Mouse (Mus musculus): Measurements from ENCODE around the gene Gse1. TPM values are rescaled to one million over a fixed set of nuclear protein-coding genes. Genes with fewer than 3 reads are reported as not detected.

Gene Gse1
- polyA plus RNA-seq, 1 experiment: 70.4 TPM

GRCm38 (mm10) chr8:120559654-120560053, 331.4 kb downstream of the Gse1 start:
- no peak for TF ChIP-seq POLR2A (IDR thresholded peaks at IDR 0.05; ENCODE audit: borderline replicate concordance, extremely low read depth, insufficient read depth, insufficient read length, poor library complexity, severe bottlenecking)
- TF ChIP-seq CTCF (IDR thresholded peaks at IDR 0.05; ENCODE audit: borderline replicate concordance, extremely low read depth, insufficient read depth, insufficient read length): no peak
- DNase-seq (ENCODE audit: low read depth): peak; percentile 95

- DNase-seq (ENCODE audit: low read depth): no peak
- no peak for TF ChIP-seq CTCF (IDR thresholded peaks at IDR 0.05; ENCODE audit: borderline replicate concordance, extremely low read depth, insufficient read depth, insufficient read length)
- no peak for TF ChIP-seq POLR2A (IDR thresholded peaks at IDR 0.05; ENCODE audit: borderline replicate concordance, extremely low read depth, insufficient read depth, insufficient read length, poor library complexity, severe bottlenecking)
Observed at GRCm38 (mm10) chr8:120560535-120560934, 332.3 kb downstream of the Gse1 start.

GRCm38 (mm10) chr8:120561539-120562435, 333.5 kb downstream of the Gse1 start:
- no peak for DNase-seq (ENCODE audit: low read depth)
- no peak for TF ChIP-seq POLR2A (IDR thresholded peaks at IDR 0.05; ENCODE audit: borderline replicate concordance, extremely low read depth, insufficient read depth, insufficient read length, poor library complexity, severe bottlenecking)
- peak; percentile 57; the same call in 1 of the 2 replicates for TF ChIP-seq CTCF (IDR thresholded peaks at IDR 0.05; ENCODE audit: borderline replicate concordance, extremely low read depth, insufficient read depth, insufficient read length)

GRCm38 (mm10) chr8:120562680-120563347, 334.6 kb downstream of the Gse1 start:
- no peak for DNase-seq (ENCODE audit: low read depth)
- TF ChIP-seq POLR2A (IDR thresholded peaks at IDR 0.05; ENCODE audit: borderline replicate concordance, extremely low read depth, insufficient read depth, insufficient read length, poor library complexity, severe bottlenecking): no peak
- TF ChIP-seq CTCF (IDR thresholded peaks at IDR 0.05; ENCODE audit: borderline replicate concordance, extremely low read depth, insufficient read depth, insufficient read length): no peak

- DNase-seq (ENCODE audit: low read depth): peak; percentile 93
- no peak for TF ChIP-seq CTCF (IDR thresholded peaks at IDR 0.05; ENCODE audit: borderline replicate concordance, extremely low read depth, insufficient read depth, insufficient read length)
- no peak for TF ChIP-seq POLR2A (IDR thresholded peaks at IDR 0.05; ENCODE audit: borderline replicate concordance, extremely low read depth, insufficient read depth, insufficient read length, poor library complexity, severe bottlenecking)
Observed at GRCm38 (mm10) chr8:120563348-120563724, 335.1 kb downstream of the Gse1 start.

GRCm38 (mm10) chr8:120563851-120564837, 335.9 kb downstream of the Gse1 start:
- peak; percentile 38; the same call in 1 of the 2 replicates for TF ChIP-seq CTCF (IDR thresholded peaks at IDR 0.05; ENCODE audit: borderline replicate concordance, extremely low read depth, insufficient read depth, insufficient read length)
- no peak for TF ChIP-seq POLR2A (IDR thresholded peaks at IDR 0.05; ENCODE audit: borderline replicate concordance, extremely low read depth, insufficient read depth, insufficient read length, poor library complexity, severe bottlenecking)
- DNase-seq (ENCODE audit: low read depth): peak; percentile 88

GRCm38 (mm10) chr8:120565151-120565711, 337.0 kb downstream of the Gse1 start:
- peak; percentile 80 for DNase-seq (ENCODE audit: low read depth)

GRCm38 (mm10) chr8:120566681-120567080, 338.4 kb downstream of the Gse1 start:
- TF ChIP-seq CTCF (IDR thresholded peaks at IDR 0.05; ENCODE audit: borderline replicate concordance, extremely low read depth, insufficient read depth, insufficient read length): no peak
- no peak for TF ChIP-seq POLR2A (IDR thresholded peaks at IDR 0.05; ENCODE audit: borderline replicate concordance, extremely low read depth, insufficient read depth, insufficient read length, poor library complexity, severe bottlenecking)
- peak; percentile 83 for DNase-seq (ENCODE audit: low read depth)

More at GRCm38 (mm10) chr8:120565151-120565711, 337.0 kb downstream of the Gse1 start:
- TF ChIP-seq POLR2A (IDR thresholded peaks at IDR 0.05; ENCODE audit: borderline replicate concordance, extremely low read depth, insufficient read depth, insufficient read length, poor library complexity, severe bottlenecking): no peak
- no peak for TF ChIP-seq CTCF (IDR thresholded peaks at IDR 0.05; ENCODE audit: borderline replicate concordance, extremely low read depth, insufficient read depth, insufficient read length)

- TF ChIP-seq POLR2A (IDR thresholded peaks at IDR 0.05; ENCODE audit: borderline replicate concordance, extremely low read depth, insufficient read depth, insufficient read length, poor library complexity, severe bottlenecking) (no peak), CTCF (IDR thresholded peaks at IDR 0.05; ENCODE audit: borderline replicate concordance, extremely low read depth, insufficient read depth, insufficient read length) (no peak)
- DNase-seq (ENCODE audit: low read depth): no peak
Observed at GRCm38 (mm10) chr8:120567731-120568130, 339.5 kb downstream of the Gse1 start.

- TF ChIP-seq CTCF (IDR thresholded peaks at IDR 0.05; ENCODE audit: borderline replicate concordance, extremely low read depth, insufficient read depth, insufficient read length) (no peak), POLR2A (IDR thresholded peaks at IDR 0.05; ENCODE audit: borderline replicate concordance, extremely low read depth, insufficient read depth, insufficient read length, poor library complexity, severe bottlenecking) (no peak)
- peak; percentile 64 for DNase-seq (ENCODE audit: low read depth)
Observed at GRCm38 (mm10) chr8:120568164-120568798, 340.0 kb downstream of the Gse1 start.

Data from brain, embryonic 14.5 days (tissue).